Mouse (Mus musculus): Measurements from ENCODE around the gene Hoxd8. TPM values are rescaled to one million over a fixed set of nuclear protein-coding genes. Genes with fewer than 3 reads are reported as not detected.
A peak's percentile ranks its signal among the peaks of the same experiment; 100 is the strongest.

Hoxd8 gene
- polyA plus RNA-seq, 1 experiment from 2014 or later: 2.7 TPM

- no peak overlapping the region for H3K4me2 ChIP-seq (replicated peaks; ENCODE audit: low read depth)
- H3K9ac ChIP-seq (ENCODE audit: low read depth, low read length): no peak overlapping the region
- TF ChIP-seq CTCF (IDR thresholded peaks at IDR 0.05; ENCODE audit: low read depth): no peak
- no peak overlapping the region for H3K4me3 ChIP-seq (ENCODE audit: low read depth, low read length)
- no peaks in the 10 kb centered on the region for H3K9me3 ChIP-seq (ENCODE audit: control insufficient read depth)
- H3K27me3 ChIP-seq (replicated peaks; ENCODE audit: control insufficient read depth, insufficient read depth, low read length): peaks cover 100% of the 10 kb centered on the region
- 8% methylated on average over 1 of the region's 1 CpGs for WGBS
- no peaks in the 10 kb centered on the region for H3K36me3 ChIP-seq (ENCODE audit: control insufficient read depth, insufficient read depth)
- no peak for ATAC-seq
- H3K27ac ChIP-seq (ENCODE audit: low read depth, low read length): no peak overlapping the region
- 0 out of 2 replicates have a peak, but pooled peaks cover 2% of the 10 kb centered on the region for H3K4me1 ChIP-seq (replicated peaks; ENCODE audit: control insufficient read depth, insufficient read depth, low read length)
These were observed 9.0 kb upstream of the Hoxd8 start for GRCm38 (mm10) chr2:74695383-74695782.

DNA sequence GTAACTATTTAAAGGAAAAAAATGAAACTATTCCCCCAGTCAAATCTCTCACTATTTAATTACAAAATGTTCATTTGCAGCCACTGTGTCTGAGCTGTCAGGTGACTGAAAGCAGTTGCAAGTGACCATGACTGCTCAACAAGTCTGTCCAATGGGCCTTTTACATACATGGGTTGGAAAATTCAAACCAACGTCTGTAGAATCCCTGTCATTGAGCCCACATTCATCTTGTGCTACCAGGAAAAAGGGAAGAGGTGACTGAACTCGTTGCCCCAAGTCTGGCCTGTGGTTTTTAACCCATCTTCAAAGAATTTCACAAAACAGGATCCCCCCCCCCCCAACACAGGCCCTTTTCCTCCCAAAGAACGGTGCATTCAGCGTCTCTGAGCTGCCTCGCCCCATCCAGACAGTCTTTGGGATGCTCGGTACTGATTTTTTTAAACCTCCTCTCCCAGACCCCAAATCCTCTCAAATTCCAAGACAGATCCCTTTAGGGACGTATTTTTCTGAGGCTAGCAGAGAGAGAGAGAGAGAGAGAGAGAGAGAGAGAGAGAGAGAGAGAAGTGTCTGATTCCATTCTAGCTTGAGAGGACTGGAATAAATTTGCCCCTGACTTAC, 8.5 kb upstream of the Hoxd8 start:
- no peak overlapping the region for H3K9ac ChIP-seq (ENCODE audit: low read depth, low read length)
- no peak overlapping the region for H3K4me3 ChIP-seq (ENCODE audit: low read depth, low read length)
- H3K27ac ChIP-seq (ENCODE audit: low read depth, low read length): no peak overlapping the region
- H3K9me3 ChIP-seq (ENCODE audit: control insufficient read depth): no peaks in the 10 kb centered on the region
- H3K36me3 ChIP-seq (ENCODE audit: control insufficient read depth, insufficient read depth): no peaks in the 10 kb centered on the region
- H3K27me3 ChIP-seq (replicated peaks; ENCODE audit: control insufficient read depth, insufficient read depth, low read length): peaks cover 100% of the 10 kb centered on the region
- ATAC-seq: no peak
- H3K4me2 ChIP-seq (replicated peaks; ENCODE audit: low read depth): no peak overlapping the region
- TF ChIP-seq CTCF (IDR thresholded peaks at IDR 0.05; ENCODE audit: low read depth): no peak
- H3K4me1 ChIP-seq (replicated peaks; ENCODE audit: control insufficient read depth, insufficient read depth, low read length): 0 out of 2 replicates have a peak, but pooled peaks cover 2% of the 10 kb centered on the region
- WGBS: 9% methylated on average over 7 of the region's 7 CpGs

DNA sequence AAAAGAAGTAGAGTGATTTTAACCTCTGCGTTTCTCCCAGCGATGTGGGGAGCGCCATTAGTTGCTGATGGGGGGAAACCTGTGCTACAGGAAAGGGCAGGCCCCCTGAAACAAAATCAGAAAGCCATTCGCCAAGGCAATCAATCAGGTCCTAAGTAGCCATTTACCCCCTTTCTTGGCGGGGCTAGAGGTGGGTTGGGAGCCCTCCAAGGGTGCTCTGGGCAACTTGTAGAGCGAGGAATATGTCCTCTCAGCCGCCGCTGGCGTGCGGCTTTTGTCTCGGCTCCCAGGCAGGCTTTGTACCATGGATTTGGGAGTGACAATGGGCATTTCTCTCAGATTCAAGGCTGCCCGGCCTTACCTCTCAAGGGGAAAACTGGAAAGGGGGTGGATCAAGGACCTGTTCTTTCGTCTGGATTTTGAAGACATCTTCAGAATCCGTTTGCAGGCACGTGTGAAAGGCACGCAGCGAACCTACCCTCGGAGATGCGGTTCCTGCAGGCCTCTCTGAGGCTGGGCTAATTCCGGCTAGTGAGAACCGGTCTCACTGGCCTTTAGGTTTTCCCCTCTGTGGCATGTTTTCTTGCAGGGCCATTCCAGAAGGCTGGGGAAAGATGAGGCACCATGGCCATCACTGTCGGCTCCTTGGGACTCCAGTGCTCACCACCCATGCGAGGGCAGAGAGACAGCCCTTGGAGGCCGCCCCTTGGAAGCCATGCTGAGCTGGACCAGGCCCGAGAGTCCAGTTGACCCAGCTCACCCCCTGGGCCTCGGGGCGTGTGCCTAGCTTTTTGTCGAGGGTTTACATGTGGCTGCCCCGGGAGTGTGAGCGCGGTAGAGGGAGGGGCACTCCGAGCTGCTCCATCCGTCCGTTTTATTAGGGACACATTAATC, 7.7 kb upstream of the Hoxd8 start:
- 0 out of 2 replicates have a peak overlapping the region, but pooled peaks have one; percentile 17 for H3K4me2 ChIP-seq (replicated peaks; ENCODE audit: low read depth)
- H3K36me3 ChIP-seq (ENCODE audit: control insufficient read depth, insufficient read depth): no peaks in the 10 kb centered on the region
- no peak for TF ChIP-seq CTCF (IDR thresholded peaks at IDR 0.05; ENCODE audit: low read depth)
- no peak for ATAC-seq
- H3K4me3 ChIP-seq (ENCODE audit: low read depth, low read length): peak overlapping the region; percentile 45; the same call in 1 of the 2 replicates
- H3K9me3 ChIP-seq (ENCODE audit: control insufficient read depth): no peaks in the 10 kb centered on the region
- H3K4me1 ChIP-seq (replicated peaks; ENCODE audit: control insufficient read depth, insufficient read depth, low read length): 0 out of 2 replicates have a peak, but pooled peaks cover 2% of the 10 kb centered on the region
- 6% methylated on average over 34 of the region's 34 CpGs for WGBS
- peaks cover 100% of the 10 kb centered on the region for H3K27me3 ChIP-seq (replicated peaks; ENCODE audit: control insufficient read depth, insufficient read depth, low read length)
- H3K27ac ChIP-seq (ENCODE audit: low read depth, low read length): no peak overlapping the region
- no peak overlapping the region for H3K9ac ChIP-seq (ENCODE audit: low read depth, low read length)

- Histone ChIP-seq H3K4me3 (ENCODE audit: low read depth, low read length) (peak within 1 kb of the TSS; percentile 45), H3K4me2 (replicated peaks; ENCODE audit: low read depth) (peak within 1 kb of the TSS; percentile 65), H3K9me3 (ENCODE audit: control insufficient read depth) (no peaks in the 10 kb centered on the region), H3K27ac (ENCODE audit: low read depth, low read length) (no peak within 1 kb of the TSS), H3K9ac (ENCODE audit: low read depth, low read length) (peak within 1 kb of the TSS; percentile 40; the same call in 1 of the 2 replicates), H3K36me3 (ENCODE audit: control insufficient read depth, insufficient read depth) (no peaks in the 10 kb centered on the region), H3K4me1 (replicated peaks; ENCODE audit: control insufficient read depth, insufficient read depth, low read length) (0 out of 2 replicates have a peak, but pooled peaks cover 2% of the 10 kb centered on the region), H3K27me3 (replicated peaks; ENCODE audit: control insufficient read depth, insufficient read depth, low read length) (peaks cover 98% of the 10 kb centered on the region)
- TF ChIP-seq CTCF (IDR thresholded peaks at IDR 0.05; ENCODE audit: low read depth): peak; percentile 39; the same call in 1 of the 2 replicates
- ATAC-seq: peak; percentile 49; the same call in 1 of the 2 replicates
- WGBS: under 1% methylated on average over 43 of the region's 43 CpGs
These were observed 6.8 kb upstream of the Hoxd8 start, which contains the start of gene Hoxd9 for GRCm38 (mm10) chr2:74697567-74698121. Hoxd9 (plus strand) TSS chr2:74697727.

DNA sequence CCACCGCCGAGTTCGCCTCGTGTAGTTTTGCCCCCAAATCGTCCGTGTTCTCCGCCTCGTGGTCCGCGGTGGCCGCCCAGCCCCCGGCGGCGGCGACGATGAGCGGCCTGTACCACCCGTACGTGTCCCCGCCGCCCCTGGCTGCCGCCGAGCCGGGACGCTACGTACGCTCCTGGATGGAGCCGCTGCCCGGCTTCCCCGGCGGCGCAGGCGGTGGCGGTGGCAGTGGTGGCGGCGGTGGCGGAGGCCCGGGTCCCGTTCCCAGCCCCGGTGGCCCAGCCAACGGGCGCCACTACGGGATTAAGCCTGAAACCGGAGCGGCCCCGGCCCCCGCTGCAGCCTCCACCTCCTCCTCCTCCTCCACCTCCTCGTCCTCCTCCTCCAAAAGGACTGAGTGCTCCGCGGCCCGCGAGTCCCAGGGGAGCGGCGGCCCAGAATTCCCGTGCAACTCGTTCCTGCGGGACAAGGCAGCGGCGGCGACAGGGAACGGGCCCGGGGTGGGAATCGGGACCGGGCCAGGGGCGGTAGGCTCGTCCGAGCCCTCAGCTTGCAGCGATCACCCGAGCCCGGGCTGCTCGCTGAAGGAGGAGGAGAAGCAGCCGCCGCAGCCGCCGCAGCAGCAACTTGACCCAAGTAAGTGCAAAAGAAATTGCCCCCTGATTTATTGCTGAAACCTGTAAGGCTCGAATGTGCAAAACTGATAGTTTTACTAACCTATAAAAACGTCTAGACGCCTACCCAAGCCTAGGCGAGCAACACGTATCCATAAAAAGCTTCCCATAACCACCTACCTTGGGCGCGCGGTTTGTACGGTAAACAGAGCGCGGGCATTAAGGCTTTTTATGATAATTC, 6.0 kb upstream of the Hoxd8 start:
- Histone ChIP-seq H3K4me1 (replicated peaks; ENCODE audit: control insufficient read depth, insufficient read depth, low read length) (0 out of 2 replicates have a peak, but pooled peaks cover 2% of the 10 kb centered on the region), H3K9ac (ENCODE audit: low read depth, low read length) (peak overlapping the region; percentile 40; the same call in 1 of the 2 replicates), H3K27ac (ENCODE audit: low read depth, low read length) (no peak overlapping the region), H3K27me3 (replicated peaks; ENCODE audit: control insufficient read depth, insufficient read depth, low read length) (peaks cover 98% of the 10 kb centered on the region), H3K4me3 (ENCODE audit: low read depth, low read length) (peak overlapping the region; percentile 45), H3K4me2 (replicated peaks; ENCODE audit: low read depth) (peak overlapping the region; percentile 65), H3K36me3 (ENCODE audit: control insufficient read depth, insufficient read depth) (no peaks in the 10 kb centered on the region), H3K9me3 (ENCODE audit: control insufficient read depth) (no peaks in the 10 kb centered on the region)
- TF ChIP-seq CTCF (IDR thresholded peaks at IDR 0.05; ENCODE audit: low read depth): no peak
- WGBS: under 1% methylated on average over 81 of the region's 86 CpGs
- no peak for ATAC-seq
